Mouse (Mus musculus): ENCODE results near the gene Gse1. TPM values are rescaled to one million over a fixed set of nuclear protein-coding genes. Genes with fewer than 3 reads are reported as not detected.

Gene Gse1
- total RNA-seq, 2 experiments from 2014 or later, result 146 to 158 TPM

DNA sequence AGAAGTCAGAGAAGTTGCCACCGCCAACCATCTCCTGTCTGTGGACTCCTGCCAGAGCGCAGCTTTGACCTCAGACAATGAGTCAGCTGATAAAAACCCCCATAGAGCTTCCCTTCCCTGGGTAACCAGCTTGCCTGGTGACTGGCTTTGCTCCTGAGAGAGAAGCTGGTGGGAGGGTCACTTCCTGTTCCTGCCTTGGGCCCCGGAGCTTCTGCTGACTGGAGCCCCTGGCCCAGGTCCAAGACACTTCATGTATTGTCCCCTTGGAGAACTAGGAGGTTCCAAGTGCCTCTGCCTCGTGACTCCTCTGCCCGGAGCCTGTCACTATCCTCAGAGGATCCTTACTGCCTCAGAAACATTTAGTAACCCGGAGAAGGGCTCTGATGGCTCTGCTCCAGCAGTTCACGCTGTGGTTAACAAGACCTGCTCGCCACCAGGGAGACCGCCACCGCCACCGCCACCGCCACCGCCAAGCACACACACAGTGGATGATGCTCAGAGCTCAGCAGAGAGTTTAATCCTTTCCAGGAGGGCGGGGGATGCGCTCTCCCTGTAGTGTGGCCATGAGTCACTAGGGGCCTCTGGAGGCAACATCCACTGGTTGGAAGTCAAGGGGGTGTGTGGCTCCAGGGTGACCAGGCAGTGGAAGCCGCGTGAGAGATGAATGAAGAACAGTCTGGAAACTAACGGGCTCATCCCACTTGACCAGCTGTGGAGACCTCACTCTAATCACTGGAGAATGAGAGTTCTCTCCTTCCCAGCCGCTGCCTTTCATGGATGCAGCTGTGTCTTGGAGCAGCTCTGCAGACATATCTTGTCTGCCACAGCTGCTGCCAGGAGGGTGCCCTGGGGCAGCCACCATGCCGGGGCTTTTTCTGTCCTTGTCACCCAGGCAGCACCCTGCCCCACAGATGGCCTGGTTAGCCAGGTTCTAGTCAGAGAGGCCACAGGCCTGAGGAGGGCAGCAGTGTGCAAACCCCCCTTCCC, 335.9 kb downstream of the Gse1 start:
- peak overlapping the region; percentile 97 for H3K27ac ChIP-seq
- TF ChIP-seq CTCF (conservative IDR thresholded peaks at IDR 0.05), result peak; percentile 53
- H3K4me3 ChIP-seq, result peak overlapping the region; percentile 0; the same call in 1 of the 2 replicates
- peak in 1 of 2 experiments; percentile 62 for DNase-seq (ENCODE audit: low spot score in 2 of 2)

DNA sequence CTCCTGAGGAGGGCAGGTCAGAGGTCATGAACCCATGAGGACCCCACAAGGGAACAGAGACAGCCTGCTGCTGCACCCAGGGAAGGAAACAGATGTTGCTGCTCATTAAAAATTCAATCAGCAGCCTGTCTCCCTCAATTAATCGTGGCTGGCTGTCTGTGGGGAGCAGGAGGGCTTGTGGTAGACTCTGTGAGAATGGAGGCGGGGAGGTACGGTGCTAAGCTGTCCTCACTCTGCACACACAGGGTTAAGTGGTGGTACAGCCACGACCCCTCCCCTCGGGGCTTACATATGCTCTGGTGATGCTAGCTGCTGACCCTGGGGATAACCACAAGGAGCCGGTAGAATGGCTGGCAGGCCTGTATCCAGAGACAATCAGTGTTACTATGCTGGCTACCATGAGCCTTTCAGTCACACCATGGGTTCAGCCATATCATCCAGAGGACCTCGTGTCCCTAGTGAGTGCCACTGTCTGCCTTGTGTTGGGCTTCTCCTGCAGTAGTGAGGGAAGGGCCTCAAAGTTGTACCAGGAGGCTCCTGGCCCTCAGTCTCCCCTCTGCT, 337.0 kb downstream of the Gse1 start:
- no peak for TF ChIP-seq CTCF (conservative IDR thresholded peaks at IDR 0.05)
- no peak for DNase-seq (ENCODE audit: low spot score in 2 of 2)
- H3K4me3 ChIP-seq, result no peak overlapping the region
- H3K27ac ChIP-seq, result peak overlapping the region; percentile 97

DNA sequence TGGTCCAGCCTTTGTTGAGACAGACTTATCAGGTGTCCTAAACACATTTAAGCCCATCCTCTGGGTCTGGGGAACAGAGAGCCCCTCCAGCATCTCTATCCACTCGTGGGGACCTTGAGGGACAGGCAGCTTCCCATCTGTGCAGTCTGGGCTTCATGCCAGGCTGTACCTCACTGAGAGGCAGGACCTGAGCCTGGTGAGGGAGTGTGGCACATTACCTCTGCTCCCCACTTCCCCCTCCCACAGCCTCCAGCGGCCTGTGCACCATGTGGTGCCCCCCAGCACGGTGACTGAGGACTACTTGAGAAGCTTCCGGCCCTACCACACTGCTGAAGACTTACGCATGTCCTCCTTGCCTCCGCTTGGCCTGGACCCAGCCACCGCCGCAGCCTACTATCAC, 338.4 kb downstream of the Gse1 start:
- TF ChIP-seq CTCF (conservative IDR thresholded peaks at IDR 0.05), result no peak
- H3K4me3 ChIP-seq, result no peak overlapping the region
- DNase-seq (ENCODE audit: low spot score in 2 of 2), result no peak
- H3K27ac ChIP-seq, result peak overlapping the region; percentile 97

DNA sequence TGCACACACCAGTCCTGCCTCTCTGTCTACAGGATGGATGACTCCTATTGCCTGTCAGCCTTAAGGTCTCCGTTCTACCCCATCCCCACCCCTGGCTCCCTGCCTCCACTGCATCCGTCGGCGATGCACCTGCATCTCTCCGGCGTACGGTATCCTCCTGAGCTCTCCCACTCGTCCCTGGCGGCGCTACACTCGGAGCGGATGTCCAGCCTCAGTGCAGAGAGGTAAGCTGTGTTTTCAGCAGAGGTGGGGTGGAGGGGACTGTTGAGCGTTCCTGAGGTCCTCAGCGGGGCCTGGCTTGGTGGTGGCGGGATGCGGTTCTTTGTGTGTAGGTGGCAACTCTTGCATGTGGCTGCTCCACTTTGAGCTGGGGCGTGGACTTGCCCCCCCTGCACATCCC, 339.5 kb downstream of the Gse1 start:
- no peak for DNase-seq (ENCODE audit: low spot score in 2 of 2)

DNA sequence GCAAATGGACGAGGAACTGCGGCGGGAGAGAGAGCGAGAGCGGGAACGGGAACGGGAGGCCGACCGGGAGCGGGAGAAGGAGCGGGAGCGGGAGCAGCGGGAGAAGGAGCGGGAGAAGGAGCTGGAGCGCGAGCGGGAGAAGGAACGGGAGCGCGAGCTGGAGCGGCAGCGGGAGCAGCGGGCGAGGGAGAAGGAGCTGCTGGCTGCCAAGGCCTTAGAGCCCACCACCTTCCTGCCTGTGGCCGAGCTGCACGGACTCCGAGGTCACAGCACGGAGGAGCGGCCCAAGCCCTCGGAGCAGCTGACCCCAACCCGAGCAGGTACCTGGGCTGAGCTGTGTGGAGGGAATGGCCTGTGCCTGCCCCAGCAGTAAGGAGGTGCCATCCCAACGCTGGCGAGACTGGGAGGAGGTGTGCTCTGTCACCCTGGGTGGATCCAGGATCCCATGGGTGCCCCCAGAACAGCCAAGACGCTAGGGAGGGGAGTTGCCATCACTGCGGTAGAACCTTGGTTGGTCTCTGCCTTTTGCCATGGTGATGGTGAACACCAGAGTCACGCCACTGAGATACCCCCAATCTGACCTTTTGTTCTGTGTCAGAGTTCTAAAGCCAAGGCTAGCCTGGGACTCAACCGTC, 340.0 kb downstream of the Gse1 start:
- TF ChIP-seq CTCF (conservative IDR thresholded peaks at IDR 0.05), result no peak
- Histone ChIP-seq H3K27ac (peak overlapping the region; percentile 97), H3K4me3 (no peak overlapping the region)
- DNase-seq (ENCODE audit: low spot score in 2 of 2), result no peak

More for the DNA sequence above, 339.5 kb downstream of the Gse1 start:
- no peak for TF ChIP-seq CTCF (conservative IDR thresholded peaks at IDR 0.05)
- H3K27ac ChIP-seq, result peak overlapping the region; percentile 97; the same call in 1 of the 2 replicates
- H3K4me3 ChIP-seq, result no peak overlapping the region

DNA sequence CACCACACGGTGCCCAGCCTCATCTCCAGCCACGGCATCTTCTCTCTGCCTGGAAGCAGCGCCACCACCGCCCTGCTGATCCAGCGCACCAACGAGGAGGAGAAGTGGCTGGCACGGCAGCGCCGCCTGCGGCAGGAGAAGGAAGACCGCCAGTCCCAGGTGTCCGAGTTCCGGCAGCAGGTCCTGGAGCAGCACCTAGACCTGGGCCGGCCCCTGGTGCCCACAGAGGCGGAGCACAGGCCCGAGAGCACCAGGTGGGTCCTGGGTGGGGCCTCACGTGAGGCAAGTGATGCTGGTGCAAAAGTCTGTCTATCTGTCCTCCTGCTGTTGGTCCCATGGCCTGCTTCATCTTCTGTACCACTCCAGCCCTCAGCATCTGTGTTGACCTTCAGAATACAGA, 340.9 kb downstream of the Gse1 start:
- DNase-seq (ENCODE audit: low spot score in 2 of 2), result no peak
- Histone ChIP-seq H3K4me3 (no peak overlapping the region), H3K27ac (peak overlapping the region; percentile 97)
- peak; percentile 33 for TF ChIP-seq CTCF (conservative IDR thresholded peaks at IDR 0.05)

DNA sequence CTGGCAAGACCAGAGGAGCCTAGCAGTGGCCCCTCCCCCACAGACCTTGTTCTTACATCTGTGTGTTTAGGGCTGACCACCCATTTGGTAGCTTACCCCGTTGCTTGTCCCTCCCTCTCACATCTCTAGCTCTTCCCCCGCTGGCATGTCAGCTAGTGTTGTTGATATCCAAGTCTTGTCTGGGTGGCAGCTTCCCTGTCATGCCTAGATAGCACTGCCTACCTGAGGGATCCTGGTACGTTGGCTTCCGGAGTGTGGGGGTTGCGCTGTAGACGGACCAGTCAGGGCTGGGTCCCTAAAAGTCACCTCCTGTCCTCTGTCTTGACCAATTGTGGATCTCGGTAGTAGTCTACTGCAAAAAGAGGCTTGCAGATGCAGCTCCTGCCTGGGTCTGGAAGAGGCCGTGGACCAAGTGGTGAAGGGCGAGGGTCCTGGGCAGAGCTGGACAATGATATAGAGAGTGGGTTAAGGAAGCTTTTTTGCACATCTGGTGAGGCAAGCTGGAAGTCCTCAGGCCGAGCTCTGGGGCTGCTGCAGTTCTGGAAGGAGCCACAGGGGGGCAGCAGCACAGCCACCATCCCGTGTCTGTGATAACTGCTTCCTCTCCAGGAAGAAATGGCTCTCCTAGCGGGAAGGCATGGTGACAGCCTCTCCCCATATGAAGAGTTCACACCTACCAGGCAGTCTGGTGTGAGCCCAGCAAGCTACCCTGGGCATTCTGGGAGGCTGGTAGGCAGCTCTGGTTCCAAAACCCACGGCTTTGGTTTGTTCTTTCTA, 341.9 kb downstream of the Gse1 start:
- peak; percentile 75 to 85 for DNase-seq (ENCODE audit: low spot score in 2 of 2)
- Histone ChIP-seq H3K27ac (peak overlapping the region; percentile 97), H3K4me3 (no peak overlapping the region)
- TF ChIP-seq CTCF (conservative IDR thresholded peaks at IDR 0.05), result peak; percentile 100; the same call in 1 of the 2 replicates

DNA sequence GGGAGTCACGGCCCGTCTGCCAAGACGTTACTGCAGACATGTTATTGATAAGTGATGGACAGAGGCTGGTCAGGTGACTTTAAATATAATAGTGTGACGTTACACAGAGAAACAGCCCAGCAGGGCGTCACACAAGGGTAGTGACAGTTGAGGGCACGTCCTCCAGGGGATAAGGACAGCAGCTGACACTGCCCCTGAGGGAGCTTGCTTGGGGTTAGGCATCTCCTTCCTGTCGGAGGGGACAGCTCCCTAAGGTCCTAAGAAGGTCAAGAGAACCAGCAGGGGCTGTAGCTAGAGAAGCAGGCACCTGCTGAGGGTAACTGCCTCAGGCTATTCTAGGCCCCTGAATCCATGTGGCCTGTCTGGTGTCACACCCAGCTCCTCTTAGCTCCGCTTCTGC, 343.3 kb downstream of the Gse1 start:
- DNase-seq (ENCODE audit: low spot score in 2 of 2), result no peak
- peak overlapping the region; percentile 79 for H3K27ac ChIP-seq
- H3K4me3 ChIP-seq, result no peak overlapping the region
- no peak for TF ChIP-seq CTCF (conservative IDR thresholded peaks at IDR 0.05)

DNA sequence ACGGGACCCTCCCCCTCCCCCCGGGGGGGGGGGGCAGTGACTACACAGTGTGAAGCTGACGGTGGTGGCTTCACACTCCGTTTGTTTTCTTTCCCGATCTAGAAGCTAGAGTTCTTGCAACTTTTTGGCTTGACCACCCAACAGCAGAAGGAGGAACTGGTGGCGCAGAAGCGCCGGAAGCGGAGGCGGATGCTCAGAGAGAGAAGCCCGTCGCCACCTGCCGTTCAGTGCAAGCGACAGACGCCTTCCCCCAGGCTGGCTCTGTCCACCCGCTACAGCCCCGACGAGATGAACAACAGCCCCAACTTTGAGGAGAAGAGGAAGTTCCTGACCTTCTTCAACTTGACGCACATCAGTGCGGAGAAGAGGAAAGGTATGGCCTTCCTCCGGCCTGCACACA, 344.3 kb downstream of the Gse1 start:
- DNase-seq (ENCODE audit: low spot score in 2 of 2), result peak; percentile 83 to 84
- Histone ChIP-seq H3K4me3 (no peak overlapping the region; the same call in 1 of the 2 replicates), H3K27ac (peak overlapping the region; percentile 79)
- TF ChIP-seq CTCF (conservative IDR thresholded peaks at IDR 0.05), result peak; percentile 52

DNA sequence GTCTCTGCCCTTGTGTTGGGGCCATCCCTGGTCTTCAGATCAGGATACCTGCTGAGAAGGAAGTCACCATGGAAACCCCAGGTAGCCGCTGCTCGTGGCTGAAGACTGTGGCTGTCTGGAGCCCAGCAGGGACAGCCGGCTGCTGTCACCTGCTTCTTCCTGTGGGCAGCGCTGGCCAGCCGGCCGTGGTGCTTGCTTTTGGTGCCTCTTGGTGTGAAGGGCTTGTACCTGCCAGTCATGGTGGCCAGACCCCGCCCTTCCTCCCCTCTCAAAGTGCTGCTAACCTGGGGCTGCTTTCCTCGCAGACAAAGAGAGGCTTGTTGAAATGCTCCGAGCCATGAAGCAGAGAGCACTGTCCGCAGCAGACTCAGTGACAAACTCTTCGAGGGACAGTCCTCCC, 345.6 kb downstream of the Gse1 start:
- no peak overlapping the region for H3K4me3 ChIP-seq
- no peak for DNase-seq (ENCODE audit: low spot score in 2 of 2)
- no peak for TF ChIP-seq CTCF (conservative IDR thresholded peaks at IDR 0.05)
- peak overlapping the region; percentile 79 for H3K27ac ChIP-seq

DNA sequence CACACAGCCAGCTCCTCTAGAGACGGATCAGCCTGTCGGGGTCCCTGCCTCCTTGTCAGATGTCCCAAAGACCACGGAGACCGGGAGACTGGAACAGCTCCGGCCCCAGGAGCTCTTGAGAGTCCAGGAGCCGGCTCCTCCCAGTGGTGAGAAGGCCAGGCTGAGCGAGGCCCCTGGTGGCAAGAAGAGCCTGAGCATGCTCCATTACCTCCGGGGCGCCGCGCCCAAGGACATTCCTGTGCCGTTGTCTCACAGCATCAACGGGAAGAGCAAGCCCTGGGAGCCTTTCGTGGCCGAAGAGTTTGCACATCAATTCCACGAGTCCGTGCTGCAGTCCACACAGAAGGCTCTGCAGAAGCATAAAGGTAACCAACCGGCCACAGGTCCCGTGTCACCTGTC, 346.7 kb downstream of the Gse1 start:
- DNase-seq (ENCODE audit: low spot score in 2 of 2), result no peak
- no peak overlapping the region for H3K4me3 ChIP-seq
- H3K27ac ChIP-seq, result peak overlapping the region; percentile 79
- TF ChIP-seq CTCF (conservative IDR thresholded peaks at IDR 0.05), result peak; percentile 19; the same call in 1 of the 2 replicates

DNA sequence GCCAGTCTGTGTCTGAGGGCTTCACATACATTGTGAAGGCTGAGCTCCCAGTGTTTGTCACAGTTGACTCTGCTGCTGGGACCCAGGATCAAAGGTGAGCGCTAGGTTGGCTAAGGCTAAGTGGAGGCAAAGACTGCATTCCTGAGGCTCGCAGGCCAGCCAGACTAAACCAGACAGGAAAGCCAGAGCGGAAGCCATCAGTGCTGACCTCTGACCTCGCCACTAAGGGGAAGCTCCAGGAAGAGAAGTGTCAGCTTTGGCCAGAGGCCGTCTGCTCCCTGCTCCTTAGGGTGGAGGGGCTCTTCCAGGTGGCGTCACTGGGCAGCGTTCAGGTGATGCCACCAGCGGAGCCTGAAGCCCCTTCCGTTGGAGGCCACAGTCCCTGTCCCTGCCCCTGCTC, 347.5 kb downstream of the Gse1 start:
- no peak overlapping the region for H3K4me3 ChIP-seq
- DNase-seq (ENCODE audit: low spot score in 2 of 2), result no peak
- H3K27ac ChIP-seq, result peak overlapping the region; percentile 90
- no peak for TF ChIP-seq CTCF (conservative IDR thresholded peaks at IDR 0.05)
